Mouse (Mus musculus) brain, embryonic 14.5 days (tissue): ENCODE measurements around the gene 1700003E16Rik.

Experiments
- CTCF ChIP-seq: fragments of 200-500 bp; IDR thresholded peaks from 2 replicates; pipeline ENCODE4 v1.5.1; 2012; ENCODE audit warnings: inconsistent platforms, mild to moderate bottlenecking, moderate library complexity, borderline replicate concordance; ENCODE audit not compliant: insufficient read depth, insufficient read length; ENCODE audit errors: extremely low read depth
- POLR2A ChIP-seq: fragments of 200-500 bp; IDR thresholded peaks from 2 replicates; pipeline ENCODE4 v1.6.1; 2012; ENCODE audit warnings: mild to moderate bottlenecking, inconsistent platforms, borderline replicate concordance; ENCODE audit not compliant: poor library complexity, insufficient read depth, insufficient read length, severe bottlenecking; ENCODE audit errors: extremely low read depth

DNA sequence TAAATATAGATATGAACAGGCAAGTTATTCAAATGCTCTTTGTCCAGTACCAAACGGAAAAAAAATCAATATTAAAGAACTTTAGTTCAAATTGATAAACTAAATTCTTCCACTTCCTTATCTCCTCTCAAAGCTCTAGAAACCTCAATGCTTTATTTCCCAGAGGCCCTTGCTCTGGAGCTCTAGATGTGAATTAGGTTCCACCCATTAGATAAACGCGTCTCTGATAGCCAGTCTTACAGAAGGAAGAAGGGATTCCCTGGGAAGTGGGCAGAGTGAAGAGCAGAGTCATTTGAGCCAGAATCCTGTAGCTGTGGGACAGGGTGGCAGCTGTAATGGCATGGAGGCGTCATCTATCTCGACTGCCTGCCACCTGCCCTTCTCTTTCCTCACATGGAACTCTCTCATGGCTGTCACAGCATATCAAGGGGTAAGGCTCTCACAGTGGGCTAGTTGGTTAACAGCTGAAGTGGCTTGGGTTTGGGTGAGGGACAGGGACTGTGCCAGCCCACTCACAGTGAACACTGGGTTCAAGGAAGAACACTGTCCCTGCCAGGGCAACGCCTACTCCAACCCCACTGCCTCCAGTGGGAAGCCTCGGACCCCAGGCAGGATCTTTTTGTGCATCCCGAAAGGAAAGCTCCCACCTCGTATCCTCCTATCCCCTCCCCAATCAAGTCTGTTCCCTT, 51.3 kb downstream of the 1700003E16Rik start:
- TF ChIP-seq CTCF = no peak
- no peak for TF ChIP-seq POLR2A
